ENCODE assay signal across 9 mouse cellular contexts in genomic region chr9:105692472-105692871, GRCm38 (mm10). TPM values are rescaled to one million over a fixed set of nuclear protein-coding genes. Genes with fewer than 3 reads are reported as not detected.
DNase-seq lines count a peak whose midpoint lies in the region; ATAC-seq and TF ChIP-seq lines count a peak whose summit lies in the region.
"Had no signal": no experiment of that assay in that cellular context is flagged by ENCODE, and none has a peak within 500 bp of the region (broad histone marks: within the 10 kb centered on the region; RNA-seq: fewer than 3 reads in every experiment).

No protein-coding gene starts in this region.

- no peaks in the 10 kb centered on the region for H3K9me3 ChIP-seq in lung, postnatal 0 days (ENCODE audit: low read length)
- H3K9me3 ChIP-seq: G1E; limb, embryonic 13.5 days had no signal

- TF ChIP-seq CTCF in thymus, adult 2 months (IDR thresholded peaks at IDR 0.05; ENCODE audit: borderline replicate concordance, control insufficient read depth, extremely low read depth, insufficient read depth, low read length, poor library complexity) = no peak
- TF ChIP-seq CTCF in lung, postnatal 0 days (IDR thresholded peaks at IDR 0.05) = no peak

- peaks cover under 1% of the 10 kb centered on the region; the same call in 1 of the 2 replicates for H3K36me3 ChIP-seq in thymus, adult 2 months (ENCODE audit: control insufficient read depth, insufficient read depth, low read length)
- 0 out of 2 replicates have a peak, but pooled peaks cover 3% of the 10 kb centered on the region for H3K36me3 ChIP-seq in lung, postnatal 0 days (ENCODE audit: insufficient read depth, low read length)

- H3K9ac ChIP-seq in lung, postnatal 0 days (replicated peaks; ENCODE audit: low read depth) = no peak overlapping the region
- H3K9ac ChIP-seq: limb, embryonic 13.5 days had no signal

- WGBS in thymus, adult 2 months = 96% methylated on average over 14 of the region's 14 CpGs
- 87% methylated on average over 14 of the region's 14 CpGs for WGBS in lung, postnatal 0 days

- ATAC-seq in lung, postnatal 0 days = no peak

- no peak overlapping the region for H3K4me3 ChIP-seq in thymus, adult 2 months (ENCODE audit: control insufficient read depth, insufficient read depth, low read length)
- no peak overlapping the region for H3K4me3 ChIP-seq in lung, postnatal 0 days (ENCODE audit: low read depth, low read length)
- H3K4me3 ChIP-seq: limb, embryonic 13.5 days had no signal

- no peak overlapping the region for H3K4me2 ChIP-seq in lung, postnatal 0 days (replicated peaks; ENCODE audit: low read depth, low read length)
- H3K4me2 ChIP-seq: limb, embryonic 13.5 days had no signal

- no peak for TF ChIP-seq POLR2A in thymus, adult 2 months (IDR thresholded peaks at IDR 0.05; ENCODE audit: control insufficient read depth, extremely low read depth, insufficient read depth, low read length, poor library complexity)

- intact Hi-C loops in heart, postnatal 25 days (cut with DNase I) = loop anchor here (5.0 to 10.0 kb wide), 4 partner anchors 295 to 582 kb away; no protein-coding TSS in a partner anchor

- H3K27ac ChIP-seq in thymus, adult 2 months (ENCODE audit: control insufficient read depth, insufficient read depth, low read length) = no peak overlapping the region
- no peak overlapping the region for H3K27ac ChIP-seq in lung, postnatal 0 days (ENCODE audit: low read length)
- H3K27ac ChIP-seq: limb, embryonic 13.5 days had no signal

- DNase-seq in ZHBTc4 (ENCODE audit: low read depth, low spot score) = peak; percentile 56
- peak; percentile 49 to 76 for DNase-seq in frontal cortex, postnatal 10 days (ENCODE audit: low spot score in 2 of 2)
- peak; percentile 76 to 77 for DNase-seq in layer of hippocampus, postnatal 36 days
- peak; percentile 65 for DNase-seq in right cerebral cortex, postnatal 14 days
- DNase-seq in thymus, adult 2 months = no peak
- DNase-seq in heart, postnatal 25 days (ENCODE audit: low spot score) = no peak
- DNase-seq in lung, postnatal 0 days (ENCODE audit: low spot score) = no peak

- H3K27me3 ChIP-seq in thymus, adult 2 months (ENCODE audit: control insufficient read depth, insufficient read depth, low read length) = no peaks in the 10 kb centered on the region
- no peaks in the 10 kb centered on the region for H3K27me3 ChIP-seq in lung, postnatal 0 days (replicated peaks; ENCODE audit: insufficient read depth, low read length)
- H3K27me3 ChIP-seq: limb, embryonic 13.5 days had no signal

- peaks cover 11% of the 10 kb centered on the region for H3K4me1 ChIP-seq in thymus, adult 2 months (replicated peaks; ENCODE audit: control insufficient read depth, insufficient read depth, low read length)
- no peaks in the 10 kb centered on the region for H3K4me1 ChIP-seq in lung, postnatal 0 days (ENCODE audit: insufficient read depth, low read depth, low read length)
- H3K4me1 ChIP-seq: limb, embryonic 13.5 days had no signal

- no peak for TF ChIP-seq EP300 in lung, postnatal 0 days (IDR thresholded peaks at IDR 0.05)

RNA-seq across cellular contexts. Expression of gene Pik3r4, which starts 49.7 kb away (rescaled TPM):
- 10 to 100 TPM; 44.8 to 46.1 TPM for total RNA-seq in layer of hippocampus, postnatal 36 days (2021)
- polyA plus RNA-seq in thymus, adult 2 months (2012; rRNA removed) = 20.9 and 26.6 TPM in 2 replicates
- 10 to 100 TPM; 22.8 to 22.9 TPM for total RNA-seq in heart, postnatal 25 days (2021)
- polyA plus RNA-seq in lung, postnatal 0 days (2015; fragmentation: Nextera tagmentation; extraction: Ambion mirVana) = 16.4 and 17.6 TPM in 2 replicates

Comparison
In these comparisons a context has a peak if more than half of its experiments do, and no peak if none do; other contexts are left out.
1. DNase-seq: peak in ZHBTc4 (single experiment), frontal cortex, postnatal 10 days (2 of 2), layer of hippocampus, postnatal 36 days (2 of 2) and right cerebral cortex, postnatal 14 days (single experiment); none in thymus, adult 2 months (single experiment), heart, postnatal 25 days (single experiment) and lung, postnatal 0 days (single experiment).